Mouse (Mus musculus): ENCODE measurements around the gene Egfem1. TPM values are rescaled to one million over a fixed set of nuclear protein-coding genes. Genes with fewer than 3 reads are reported as not detected.
A peak's percentile ranks its signal among the peaks of the same experiment; 100 is the strongest.

Gene Egfem1
- total RNA-seq, 2 experiments from 2014 or later = 36.6 to 45.4 TPM

GRCm38 (mm10) chr3:29345805-29346204 lies 264.0 kb downstream of the Egfem1 start:
- no peak for DNase-seq

GRCm38 (mm10) chr3:29366907-29367306 lies 285.1 kb downstream of the Egfem1 start:
- DNase-seq = no peak

- DNase-seq = no peak
These were observed 288.7 kb downstream of the Egfem1 start for GRCm38 (mm10) chr3:29370519-29370918.

GRCm38 (mm10) chr3:29381255-29381654 lies 299.4 kb downstream of the Egfem1 start:
- no peak for DNase-seq

- DNase-seq = peak in 1 of 2 experiments; percentile 21
These were observed 317.2 kb downstream of the Egfem1 start for GRCm38 (mm10) chr3:29399064-29399463.

- no peak for DNase-seq
These were observed 339.8 kb downstream of the Egfem1 start for GRCm38 (mm10) chr3:29421634-29422033.

- DNase-seq = no peak
These were observed 350.6 kb downstream of the Egfem1 start for GRCm38 (mm10) chr3:29432109-29433091.

GRCm38 (mm10) chr3:29443024-29443423 lies 361.2 kb downstream of the Egfem1 start:
- no peak for DNase-seq

- DNase-seq = no peak
These were observed 362.8 kb downstream of the Egfem1 start for GRCm38 (mm10) chr3:29444661-29445060.

- no peak for DNase-seq
These were observed 364.3 kb downstream of the Egfem1 start for GRCm38 (mm10) chr3:29446081-29446480.

GRCm38 (mm10) chr3:29448829-29449406 lies 367.1 kb downstream of the Egfem1 start:
- DNase-seq = no peak

GRCm38 (mm10) chr3:29498211-29498610 lies 416.4 kb downstream of the Egfem1 start:
- peak in 1 of 2 experiments; percentile 24 for DNase-seq

GRCm38 (mm10) chr3:29499188-29499587 lies 417.4 kb downstream of the Egfem1 start:
- no peak for DNase-seq

- DNase-seq = peak in 1 of 2 experiments; percentile 13
These were observed 443.6 kb downstream of the Egfem1 start for GRCm38 (mm10) chr3:29525298-29525962.

- DNase-seq = no peak
These were observed 444.1 kb downstream of the Egfem1 start for GRCm38 (mm10) chr3:29525963-29526301.

GRCm38 (mm10) chr3:29539211-29539610 lies 457.4 kb downstream of the Egfem1 start:
- no peak for DNase-seq

GRCm38 (mm10) chr3:29539902-29540301 lies 458.1 kb downstream of the Egfem1 start:
- no peak for DNase-seq

GRCm38 (mm10) chr3:29541477-29542079 lies 459.8 kb downstream of the Egfem1 start:
- DNase-seq = no peak

GRCm38 (mm10) chr3:29544056-29544455 lies 462.2 kb downstream of the Egfem1 start:
- no peak for DNase-seq

- no peak for DNase-seq
These were observed 481.3 kb downstream of the Egfem1 start for GRCm38 (mm10) chr3:29563171-29563570.

- no peak for DNase-seq
These were observed 496.4 kb downstream of the Egfem1 start for GRCm38 (mm10) chr3:29578055-29578860.

- no peak for DNase-seq
These were observed 500.9 kb downstream of the Egfem1 start for GRCm38 (mm10) chr3:29582749-29583148.

Data from layer of hippocampus, postnatal 36 days (tissue).